Mouse (Mus musculus) liver, embryonic 11.5 days (tissue): ENCODE data around the gene Sds. TPM values are rescaled to one million over a fixed set of nuclear protein-coding genes. Genes with fewer than 3 reads are reported as not detected.

Experiments
- ATAC-seq: fragments of 200-750 bp; cut with Nextera tagmentation; replicated peaks from 2 replicates; pipeline ENCODE4 v1.8.0; 2017; ENCODE audit warnings: moderate number of reproducible peaks, mild to moderate bottlenecking, moderate TSS enrichment, moderate library complexity; ENCODE audit not compliant: low FRiP score
- DNase-seq: peaks from one replicate; pipeline ENCODE4 v3.0.0-alpha.2; 2017; ENCODE audit warnings: low spot score
- H3K27ac ChIP-seq: fragments of 300-500 bp; sonication (generic); 2 replicates; pipeline ENCODE4 v1.5.1; 2014; ENCODE audit warnings: mild to moderate bottlenecking, low read depth, low read length, control low read depth
- H3K27me3 ChIP-seq: fragments of 300-500 bp; sonication (generic); replicated peaks from 2 replicates; pipeline ENCODE4 v1.6.1; 2014; ENCODE audit warnings: low read length, mixed read lengths; ENCODE audit not compliant: control insufficient read depth, insufficient read depth
- H3K36me3 ChIP-seq: fragments of 300-500 bp; sonication (generic); 2 replicates; pipeline ENCODE4 v1.6.1; 2014; ENCODE audit warnings: mild to moderate bottlenecking, low read length, moderate library complexity, mixed read lengths; ENCODE audit not compliant: control insufficient read depth, insufficient read depth
- H3K4me1 ChIP-seq: fragments of 300-500 bp; sonication (generic); replicated peaks from 2 replicates; pipeline ENCODE4 v1.6.1; 2014; ENCODE audit warnings: low read length, mixed read lengths; ENCODE audit not compliant: control insufficient read depth, insufficient read depth
- H3K4me2 ChIP-seq: fragments of 300-500 bp; sonication (generic); 2 replicates; pipeline ENCODE4 v1.6.1; 2014; ENCODE audit warnings: mild to moderate bottlenecking, control low read depth, moderate library complexity
- H3K4me3 ChIP-seq: fragments of 300-500 bp; sonication (generic); 2 replicates; pipeline ENCODE4 v1.5.1; 2014; ENCODE audit warnings: low read depth, low read length, control low read depth
- H3K9ac ChIP-seq: fragments of 300-500 bp; sonication (generic); 2 replicates; pipeline ENCODE4 v1.6.1; 2014; ENCODE audit warnings: low read depth, low read length, control low read depth
- H3K9me3 ChIP-seq: fragments of 300-500 bp; sonication (generic); 2 replicates; pipeline ENCODE4 v1.6.1; 2016; ENCODE audit warnings: low read length, inconsistent platforms, mixed read lengths; ENCODE audit not compliant: control insufficient read depth
- WGBS: fragments of 180-500 bp; shearing (Covaris S2); extraction: QIAGEN DNeasy Blood & Tissue Kit; methylation state at CpG from one replicate; pipeline ENCODE4 v1.1.7; 2014; 5-methylcytosine and 5-hydroxymethylcytosine counted together
- polyA plus RNA-seq: library from polyadenylated mRNA; unstranded; fragments of >200 nt; fragmentation: Nextera tagmentation; extraction: Ambion mirVana; gene quantifications from 2 replicates; pipeline ENCODE4 v1.2.1, GENCODE M21; 2014

The Sds gene
- polyA plus RNA-seq, 1 experiment from 2014 or later = not detected

GRCm38 (mm10) chr5:120457628-120458027 is 18.7 kb upstream of the Sds start:
- H3K4me2 ChIP-seq = no peak overlapping the region
- no peak overlapping the region for H3K27ac ChIP-seq
- WGBS = 8% methylated on average over 9 of the region's 9 CpGs
- H3K4me1 ChIP-seq = no peaks in the 10 kb centered on the region
- DNase-seq (no peak), ATAC-seq (no peak)
- H3K9me3 ChIP-seq = no peaks in the 10 kb centered on the region
- no peaks in the 10 kb centered on the region for H3K36me3 ChIP-seq
- H3K27me3 ChIP-seq = peaks cover 33% of the 10 kb centered on the region
- no peak overlapping the region for H3K4me3 ChIP-seq
- H3K9ac ChIP-seq = no peak overlapping the region

- Histone ChIP-seq H3K4me2 (no peak overlapping the region), H3K27me3 (peaks cover 41% of the 10 kb centered on the region), H3K9me3 (no peaks in the 10 kb centered on the region), H3K4me1 (no peaks in the 10 kb centered on the region), H3K9ac (no peak overlapping the region), H3K36me3 (no peaks in the 10 kb centered on the region), H3K4me3 (no peak overlapping the region), H3K27ac (no peak overlapping the region)
- DNase-seq = no peak
- ATAC-seq = no peak
- WGBS = 65% methylated on average over 10 of the region's 10 CpGs
Observed at GRCm38 (mm10) chr5:120459133-120459532, 17.2 kb upstream of the Sds start.

- H3K27ac ChIP-seq = no peak overlapping the region
- no peaks in the 10 kb centered on the region for H3K4me1 ChIP-seq
- H3K4me3 ChIP-seq = no peak overlapping the region
- H3K4me2 ChIP-seq = no peak overlapping the region
- H3K36me3 ChIP-seq = no peaks in the 10 kb centered on the region
- H3K9ac ChIP-seq = no peak overlapping the region
- 68% methylated on average over 15 of the region's 15 CpGs for WGBS
- DNase-seq = no peak
- peaks cover 3% of the 10 kb centered on the region for H3K9me3 ChIP-seq
- H3K27me3 ChIP-seq = peaks cover 18% of the 10 kb centered on the region
- ATAC-seq = no peak
Observed at GRCm38 (mm10) chr5:120461902-120462301, 14.4 kb upstream of the Sds start.

- WGBS = 66% methylated on average over 4 of the region's 4 CpGs
- Histone ChIP-seq H3K4me3 (no peak overlapping the region), H3K9ac (no peak overlapping the region), H3K4me2 (no peak overlapping the region), H3K27me3 (peaks cover 14% of the 10 kb centered on the region), H3K9me3 (peaks cover 3% of the 10 kb centered on the region), H3K36me3 (no peaks in the 10 kb centered on the region), H3K27ac (no peak overlapping the region), H3K4me1 (no peaks in the 10 kb centered on the region)
- DNase-seq (no peak), ATAC-seq (no peak)
Observed at GRCm38 (mm10) chr5:120464321-120464720, 12.0 kb upstream of the Sds start.

- no peaks in the 10 kb centered on the region for H3K4me1 ChIP-seq
- WGBS = 39% methylated on average over 5 of the region's 5 CpGs
- no peak overlapping the region for H3K9ac ChIP-seq
- peaks cover 3% of the 10 kb centered on the region for H3K9me3 ChIP-seq
- no peak overlapping the region for H3K27ac ChIP-seq
- ATAC-seq (no peak), DNase-seq (no peak)
- no peak overlapping the region for H3K4me3 ChIP-seq
- H3K4me2 ChIP-seq = no peak overlapping the region
- H3K27me3 ChIP-seq = peaks cover 13% of the 10 kb centered on the region
- no peaks in the 10 kb centered on the region for H3K36me3 ChIP-seq
Observed at GRCm38 (mm10) chr5:120465062-120465461, 11.3 kb upstream of the Sds start.

GRCm38 (mm10) chr5:120465860-120466259 is 10.5 kb upstream of the Sds start:
- DNase-seq (no peak), ATAC-seq (no peak)
- Histone ChIP-seq H3K4me3 (no peak overlapping the region), H3K9ac (no peak overlapping the region), H3K27ac (no peak overlapping the region), H3K36me3 (no peaks in the 10 kb centered on the region), H3K4me1 (no peaks in the 10 kb centered on the region), H3K9me3 (peaks cover 3% of the 10 kb centered on the region), H3K27me3 (peaks cover 10% of the 10 kb centered on the region), H3K4me2 (no peak overlapping the region)
- 80% methylated on average over 6 of the region's 6 CpGs for WGBS

- no peak overlapping the region for H3K9ac ChIP-seq
- ATAC-seq (no peak; the same call in 1 of the 2 replicates), DNase-seq (no peak)
- peaks cover 3% of the 10 kb centered on the region for H3K9me3 ChIP-seq
- no peaks in the 10 kb centered on the region for H3K4me1 ChIP-seq
- H3K36me3 ChIP-seq = no peaks in the 10 kb centered on the region
- no peak overlapping the region for H3K4me3 ChIP-seq
- H3K27me3 ChIP-seq = peaks cover 7% of the 10 kb centered on the region
- WGBS = 16% methylated on average over 4 of the region's 4 CpGs
- 0 out of 2 replicates have a peak overlapping the region, but pooled peaks have one; percentile 15 for H3K4me2 ChIP-seq
- no peak overlapping the region for H3K27ac ChIP-seq
Observed at GRCm38 (mm10) chr5:120467026-120467425, 9.3 kb upstream of the Sds start.

- H3K4me1 ChIP-seq = no peaks in the 10 kb centered on the region
- H3K27ac ChIP-seq = no peak overlapping the region
- no peak overlapping the region for H3K9ac ChIP-seq
- WGBS = 65% methylated on average over 5 of the region's 5 CpGs
- no peaks in the 10 kb centered on the region for H3K36me3 ChIP-seq
- H3K4me2 ChIP-seq = no peak overlapping the region
- no peak for ATAC-seq
- peaks cover under 1% of the 10 kb centered on the region for H3K27me3 ChIP-seq
- H3K4me3 ChIP-seq = no peak overlapping the region
- H3K9me3 ChIP-seq = peaks cover 3% of the 10 kb centered on the region
- DNase-seq = no peak
Observed at GRCm38 (mm10) chr5:120468336-120468735, 8.0 kb upstream of the Sds start.

GRCm38 (mm10) chr5:120468830-120469229 is 7.5 kb upstream of the Sds start:
- no peak for ATAC-seq

More at GRCm38 (mm10) chr5:120468830-120469229, 7.5 kb upstream of the Sds start:
- H3K27ac ChIP-seq = no peak overlapping the region
- H3K27me3 ChIP-seq = no peaks in the 10 kb centered on the region
- no peak overlapping the region for H3K9ac ChIP-seq
- H3K36me3 ChIP-seq = no peaks in the 10 kb centered on the region
- no peak overlapping the region for H3K4me3 ChIP-seq
- peaks cover 3% of the 10 kb centered on the region for H3K9me3 ChIP-seq
- WGBS = 71% methylated on average over 6 of the region's 6 CpGs
- H3K4me2 ChIP-seq = no peak overlapping the region
- DNase-seq = no peak
- no peaks in the 10 kb centered on the region for H3K4me1 ChIP-seq
